Mouse (Mus musculus): Measurements from ENCODE around the gene Slamf6. TPM values are rescaled to one million over a fixed set of nuclear protein-coding genes. Genes with fewer than 3 reads are reported as not detected.

Slamf6 gene
- polyA plus RNA-seq, 1 experiment from 2014 or later: 0.19 TPM

Other genes starting within 250 kb of the Slamf6 start
- gene Cd48, start 235.5 kb upstream of the Slamf6 start, polyA plus RNA-seq (2015; fragmentation: Nextera tagmentation; extraction: Ambion mirVana): 0.96 and 1.5 TPM in 2 replicates
- 0.16 and 0.22 TPM in 2 replicates for gene Slamf1, start 150.4 kb upstream of the Slamf6 start, polyA plus RNA-seq (2015; fragmentation: Nextera tagmentation; extraction: Ambion mirVana)
- 1.2 and 1.9 TPM in 2 replicates for gene Cd84, start 77.8 kb upstream of the Slamf6 start, polyA plus RNA-seq (2015; fragmentation: Nextera tagmentation; extraction: Ambion mirVana)
- not detected in 2 replicates for gene Gm10521, start 21.9 kb upstream of the Slamf6 start, polyA plus RNA-seq (2015; fragmentation: Nextera tagmentation; extraction: Ambion mirVana)
- 41.1 and 48.9 TPM in 2 replicates for gene Vangl2, start 110.9 kb downstream of the Slamf6 start, polyA plus RNA-seq (2015; fragmentation: Nextera tagmentation; extraction: Ambion mirVana)
- gene Nhlh1, start 140.1 kb downstream of the Slamf6 start, polyA plus RNA-seq (2015; fragmentation: Nextera tagmentation; extraction: Ambion mirVana): 3.6 and 4.8 TPM in 2 replicates
- 183 and 190 TPM in 2 replicates for gene Copa, start 165.0 kb downstream of the Slamf6 start, polyA plus RNA-seq (2015; fragmentation: Nextera tagmentation; extraction: Ambion mirVana)
- gene Ncstn, start 165.3 kb downstream of the Slamf6 start, polyA plus RNA-seq (2015; fragmentation: Nextera tagmentation; extraction: Ambion mirVana): 109 and 114 TPM in 2 replicates
- gene Pex19, start 209.2 kb downstream of the Slamf6 start, polyA plus RNA-seq (2015; fragmentation: Nextera tagmentation; extraction: Ambion mirVana): 163 TPM in 2 replicates
- 84.6 and 85.8 TPM in 2 replicates for gene Dcaf8, start 230.6 kb downstream of the Slamf6 start, polyA plus RNA-seq (2015; fragmentation: Nextera tagmentation; extraction: Ambion mirVana)